Mouse (Mus musculus): ENCODE measurements around the gene Slc50a1. TPM values are rescaled to one million over a fixed set of nuclear protein-coding genes. Genes with fewer than 3 reads are reported as not detected.

Gene Slc50a1
- polyA plus RNA-seq, 1 experiment from 2014 or later: 39.6 TPM

GRCm38 (mm10) chr3:89242331-89242895 is 28.0 kb downstream of the Slc50a1 start:
- no peak for ATAC-seq (ENCODE audit: low FRiP score, low read depth)
- Histone ChIP-seq H3K4me2 (replicated peaks) (no peak overlapping the region), H3K4me3 (no peak overlapping the region), H3K9me3 (no peaks in the 10 kb centered on the region), H3K27ac (replicated peaks) (no peak overlapping the region), H3K27me3 (peaks cover 8% of the 10 kb centered on the region; the same call in 1 of the 2 replicates), H3K4me1 (peaks cover 43% of the 10 kb centered on the region), H3K9ac (replicated peaks) (no peak overlapping the region), H3K36me3 (peaks cover 38% of the 10 kb centered on the region)
- WGBS: 74% methylated on average over 9 of the region's 9 CpGs

GRCm38 (mm10) chr3:89238494-89238893 is 31.9 kb downstream of the Slc50a1 start:
- Histone ChIP-seq H3K9ac (replicated peaks) (no peak overlapping the region), H3K27me3 (no peaks in the 10 kb centered on the region), H3K4me1 (peaks cover 11% of the 10 kb centered on the region), H3K9me3 (no peaks in the 10 kb centered on the region), H3K4me2 (replicated peaks) (no peak overlapping the region), H3K27ac (replicated peaks) (no peak overlapping the region), H3K36me3 (peaks cover 74% of the 10 kb centered on the region), H3K4me3 (no peak overlapping the region)
- WGBS: 66% methylated on average over 10 of the region's 12 CpGs
- no peak for ATAC-seq (ENCODE audit: low FRiP score, low read depth)

GRCm38 (mm10) chr3:89237682-89238081 is 32.7 kb downstream of the Slc50a1 start:
- 96% methylated on average over 21 of the region's 21 CpGs for WGBS
- peaks cover 75% of the 10 kb centered on the region for H3K36me3 ChIP-seq

GRCm38 (mm10) chr3:89236516-89236915 is 33.9 kb downstream of the Slc50a1 start:
- H3K4me1 ChIP-seq: no peaks in the 10 kb centered on the region
- no peak for ATAC-seq (ENCODE audit: low FRiP score, low read depth)
- H3K27me3 ChIP-seq: no peaks in the 10 kb centered on the region
- 88% methylated on average over 10 of the region's 10 CpGs for WGBS
- H3K4me3 ChIP-seq: no peak overlapping the region
- H3K9ac ChIP-seq (replicated peaks): no peak overlapping the region
- no peaks in the 10 kb centered on the region for H3K9me3 ChIP-seq
- no peak overlapping the region for H3K4me2 ChIP-seq (replicated peaks)
- H3K27ac ChIP-seq (replicated peaks): no peak overlapping the region
- H3K36me3 ChIP-seq: peaks cover 69% of the 10 kb centered on the region

More at GRCm38 (mm10) chr3:89237682-89238081, 32.7 kb downstream of the Slc50a1 start:
- Histone ChIP-seq H3K4me1 (peaks cover 3% of the 10 kb centered on the region; the same call in 1 of the 2 replicates), H3K27me3 (no peaks in the 10 kb centered on the region), H3K4me2 (replicated peaks) (no peak overlapping the region), H3K4me3 (no peak overlapping the region), H3K9me3 (no peaks in the 10 kb centered on the region), H3K27ac (replicated peaks) (no peak overlapping the region), H3K9ac (replicated peaks) (no peak overlapping the region)
- ATAC-seq (ENCODE audit: low FRiP score, low read depth): no peak

GRCm38 (mm10) chr3:89233562-89234110 is 36.7 kb downstream of the Slc50a1 start:
- ATAC-seq (ENCODE audit: low FRiP score, low read depth): no peak
- Histone ChIP-seq H3K27me3 (no peaks in the 10 kb centered on the region), H3K4me2 (replicated peaks) (no peak overlapping the region), H3K4me3 (no peak overlapping the region), H3K4me1 (peaks cover 7% of the 10 kb centered on the region), H3K9me3 (no peaks in the 10 kb centered on the region), H3K36me3 (peaks cover 49% of the 10 kb centered on the region), H3K9ac (replicated peaks) (no peak overlapping the region), H3K27ac (replicated peaks) (no peak overlapping the region)
- WGBS: 84% methylated on average over 14 of the region's 14 CpGs

GRCm38 (mm10) chr3:89232614-89233013 is 37.8 kb downstream of the Slc50a1 start:
- no peaks in the 10 kb centered on the region for H3K9me3 ChIP-seq
- ATAC-seq (ENCODE audit: low FRiP score, low read depth): no peak
- 84% methylated on average over 6 of the region's 6 CpGs for WGBS

GRCm38 (mm10) chr3:89231772-89232275 is 38.5 kb downstream of the Slc50a1 start:
- Histone ChIP-seq H3K4me2 (replicated peaks) (no peak overlapping the region), H3K9me3 (no peaks in the 10 kb centered on the region), H3K27ac (replicated peaks) (no peak overlapping the region), H3K27me3 (no peaks in the 10 kb centered on the region), H3K4me1 (peaks cover 24% of the 10 kb centered on the region), H3K9ac (replicated peaks) (no peak overlapping the region), H3K36me3 (peaks cover 33% of the 10 kb centered on the region), H3K4me3 (no peak overlapping the region)
- ATAC-seq (ENCODE audit: low FRiP score, low read depth): no peak
- WGBS: 82% methylated on average over 16 of the region's 16 CpGs

More at GRCm38 (mm10) chr3:89232614-89233013, 37.8 kb downstream of the Slc50a1 start:
- no peaks in the 10 kb centered on the region for H3K27me3 ChIP-seq
- no peak overlapping the region for H3K9ac ChIP-seq (replicated peaks)
- no peak overlapping the region for H3K4me3 ChIP-seq
- H3K4me2 ChIP-seq (replicated peaks): no peak overlapping the region
- no peak overlapping the region for H3K27ac ChIP-seq (replicated peaks)
- peaks cover 18% of the 10 kb centered on the region for H3K4me1 ChIP-seq
- peaks cover 39% of the 10 kb centered on the region for H3K36me3 ChIP-seq

GRCm38 (mm10) chr3:89231345-89231744 is 39.0 kb downstream of the Slc50a1 start:
- WGBS: 78% methylated on average over 7 of the region's 7 CpGs
- no peaks in the 10 kb centered on the region for H3K9me3 ChIP-seq
- no peak overlapping the region for H3K9ac ChIP-seq (replicated peaks)
- no peak overlapping the region for H3K27ac ChIP-seq (replicated peaks)
- no peak overlapping the region for H3K4me2 ChIP-seq (replicated peaks)
- H3K4me3 ChIP-seq: no peak overlapping the region
- no peak for ATAC-seq (ENCODE audit: low FRiP score, low read depth)
- no peaks in the 10 kb centered on the region for H3K27me3 ChIP-seq
- H3K36me3 ChIP-seq: peaks cover 29% of the 10 kb centered on the region
- H3K4me1 ChIP-seq: peaks cover 27% of the 10 kb centered on the region

GRCm38 (mm10) chr3:89230561-89230960 is 39.8 kb downstream of the Slc50a1 start:
- Histone ChIP-seq H3K27ac (replicated peaks) (no peak overlapping the region), H3K4me2 (replicated peaks) (no peak overlapping the region), H3K4me1 (peaks cover 33% of the 10 kb centered on the region), H3K4me3 (no peak overlapping the region), H3K27me3 (no peaks in the 10 kb centered on the region), H3K9ac (replicated peaks) (no peak overlapping the region), H3K9me3 (no peaks in the 10 kb centered on the region), H3K36me3 (peaks cover 22% of the 10 kb centered on the region)
- 88% methylated on average over 2 of the region's 2 CpGs for WGBS
- ATAC-seq (ENCODE audit: low FRiP score, low read depth): no peak

- 67% methylated on average over 4 of the region's 4 CpGs for WGBS
- H3K4me2 ChIP-seq (replicated peaks): no peak overlapping the region
- H3K36me3 ChIP-seq: peaks cover 12% of the 10 kb centered on the region
- no peak overlapping the region for H3K4me3 ChIP-seq
- H3K27ac ChIP-seq (replicated peaks): no peak overlapping the region
- no peak for ATAC-seq (ENCODE audit: low FRiP score, low read depth)
- peaks cover 46% of the 10 kb centered on the region for H3K4me1 ChIP-seq
- H3K9ac ChIP-seq (replicated peaks): no peak overlapping the region
- no peaks in the 10 kb centered on the region for H3K9me3 ChIP-seq
- H3K27me3 ChIP-seq: no peaks in the 10 kb centered on the region
Observed at GRCm38 (mm10) chr3:89229276-89229675, 41.1 kb downstream of the Slc50a1 start.

- Histone ChIP-seq H3K4me2 (replicated peaks) (peak within 1 kb of the TSS; percentile 93), H3K27ac (replicated peaks) (peak within 1 kb of the TSS; percentile 98), H3K9me3 (no peaks in the 10 kb centered on the region)
Observed at GRCm38 (mm10) chr3:89228836-89229235, 41.5 kb downstream of the Slc50a1 start, which contains the start of gene Muc1. Gene Muc1, plus strand, starts transcription at chr3:89229057.

GRCm38 (mm10) chr3:89228180-89228549 is 42.2 kb downstream of the Slc50a1 start:
- 0% methylated on average over 20 of the region's 20 CpGs for WGBS
- Histone ChIP-seq H3K4me2 (replicated peaks) (peak overlapping the region; percentile 93), H3K4me1 (peaks cover 57% of the 10 kb centered on the region), H3K27ac (replicated peaks) (peak overlapping the region; percentile 98), H3K4me3 (peak overlapping the region; percentile 77), H3K9ac (replicated peaks) (peak overlapping the region; percentile 93; the same call in 1 of the 2 replicates), H3K36me3 (peaks cover 14% of the 10 kb centered on the region), H3K9me3 (no peaks in the 10 kb centered on the region), H3K27me3 (no peaks in the 10 kb centered on the region)
- ATAC-seq (ENCODE audit: low FRiP score, low read depth): 0 out of 2 replicates have a peak, but pooled peaks have one; percentile 4

More at GRCm38 (mm10) chr3:89228836-89229235, 41.5 kb downstream of the Slc50a1 start, which contains the start of gene Muc1:
- H3K27me3 ChIP-seq: no peaks in the 10 kb centered on the region
- H3K4me1 ChIP-seq: peaks cover 50% of the 10 kb centered on the region
- H3K4me3 ChIP-seq: peak within 1 kb of the TSS; percentile 77
- peaks cover 12% of the 10 kb centered on the region for H3K36me3 ChIP-seq
- WGBS: 27% methylated on average over 10 of the region's 10 CpGs
- no peak for ATAC-seq (ENCODE audit: low FRiP score, low read depth)
- H3K9ac ChIP-seq (replicated peaks): peak within 1 kb of the TSS; percentile 93; the same call in 1 of the 2 replicates
